Mouse (Mus musculus): ENCODE data around the gene Glis1.

DNA sequence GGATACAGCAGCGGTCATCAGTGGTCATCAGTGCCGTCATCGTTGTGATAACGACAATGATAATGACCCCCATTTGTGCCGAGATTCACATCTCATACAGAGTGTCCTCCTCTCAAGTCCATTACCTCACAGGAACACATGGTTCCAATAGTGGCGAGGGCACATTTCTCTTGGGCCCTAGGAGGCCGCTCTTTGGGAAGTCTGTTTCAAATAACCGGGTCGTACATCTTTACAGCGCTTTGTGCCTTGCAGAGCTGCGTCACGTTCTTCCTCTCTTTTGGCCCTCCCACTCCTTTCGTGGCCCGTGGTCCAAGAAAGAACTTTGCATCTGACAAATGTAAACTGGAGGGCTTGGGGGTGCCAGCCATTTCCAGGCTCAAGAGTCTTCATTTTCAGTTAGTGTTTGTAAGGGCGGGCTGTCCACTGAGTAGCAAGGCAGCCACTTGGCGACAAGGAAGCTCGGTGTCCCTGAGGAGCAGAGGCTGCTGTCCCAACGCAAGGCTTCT is 63.1 kb downstream of the Glis1 start:
- TF ChIP-seq CTCF (IDR thresholded peaks at IDR 0.05; ENCODE audit: control insufficient read depth, insufficient read depth, insufficient read length): no peak
- TF ChIP-seq USF1 (IDR thresholded peaks at IDR 0.05; ENCODE audit: low read depth): no peak
